Mouse (Mus musculus) liver, postnatal 0 days (tissue): ENCODE measurements around the gene F830045P16Rik. TPM values are rescaled to one million over a fixed set of nuclear protein-coding genes. Genes with fewer than 3 reads are reported as not detected.
A peak's percentile ranks its signal among the peaks of the same experiment; 100 is the strongest.
"Not testable (repeated sequence)": the region's sequence is repeated elsewhere in the genome, so short reads cannot be mapped to it uniquely, and the experiment has no call there.

Source experiments
- ATAC-seq: fragments of 200-750 bp; cut with Nextera tagmentation; 2 replicates; pipeline ENCODE4 v1.8.0; 2017; ENCODE audit warnings: mild to moderate bottlenecking, moderate library complexity
- DNase-seq: peaks from one replicate; pipeline ENCODE4 v3.0.0-alpha.2; 2016
- H3K27ac ChIP-seq: fragments of 300-500 bp; sonication (generic); 2 replicates; pipeline ENCODE4 v1.5.1; 2014; ENCODE audit warnings: antibody characterized with exemption, moderate library complexity, mild to moderate bottlenecking, low read depth
- H3K27me3 ChIP-seq: fragments of 300-500 bp; sonication (generic); 2 replicates; pipeline ENCODE4 v1.6.1; 2014; ENCODE audit warnings: low read length, control low read depth, mixed read lengths; ENCODE audit not compliant: insufficient read depth
- H3K36me3 ChIP-seq: fragments of 300-500 bp; sonication (generic); replicated peaks from 2 replicates; pipeline ENCODE4 v1.6.1; 2014; ENCODE audit warnings: mild to moderate bottlenecking, control low read depth, low read length, moderate library complexity, mixed read lengths; ENCODE audit not compliant: insufficient read depth
- H3K4me1 ChIP-seq: fragments of 300-500 bp; sonication (generic); 2 replicates; pipeline ENCODE4 v1.6.1; 2014; ENCODE audit warnings: antibody characterized with exemption, mild to moderate bottlenecking, control low read depth; ENCODE audit not compliant: insufficient read depth
- H3K4me2 ChIP-seq: fragments of 300-500 bp; sonication (generic); 2 replicates; pipeline ENCODE4 v1.6.1; 2014; ENCODE audit warnings: low read depth, mild to moderate bottlenecking, low read length, moderate library complexity, mixed read lengths
- H3K4me3 ChIP-seq: fragments of 300-500 bp; sonication (generic); 2 replicates; pipeline ENCODE4 v1.5.1; 2014; ENCODE audit warnings: low read depth, low read length
- H3K9ac ChIP-seq: fragments of 300-500 bp; sonication (generic); replicated peaks from 2 replicates; pipeline ENCODE4 v1.6.1; 2014; ENCODE audit warnings: mild to moderate bottlenecking, moderate library complexity
- H3K9me3 ChIP-seq: fragments of 300-500 bp; sonication (generic); 2 replicates; pipeline ENCODE4 v1.6.1; 2016; ENCODE audit warnings: mild to moderate bottlenecking, control low read depth, low read length, mixed read lengths
- CTCF ChIP-seq: sonication (generic); IDR thresholded peaks from 2 replicates; pipeline ENCODE4 v1.5.1; 2016; ENCODE audit warnings: antibody characterized with exemption, low read depth
- EP300 ChIP-seq: IDR thresholded peaks from 2 replicates; pipeline ENCODE4 v1.6.1; 2016; ENCODE audit warnings: antibody characterized with exemption, low read depth, mild to moderate bottlenecking
- WGBS: fragments of 180-500 bp; shearing (Covaris S2); extraction: QIAGEN DNeasy Blood & Tissue Kit; methylation state at CpG from one replicate; pipeline ENCODE4 v1.1.7; 2014; ENCODE audit not compliant: insufficient replicate concordance; 5-methylcytosine and 5-hydroxymethylcytosine counted together
- polyA plus RNA-seq: library from polyadenylated mRNA; unstranded; fragments of >200 nt; fragmentation: Nextera tagmentation; extraction: Ambion mirVana; gene quantifications from 2 replicates; pipeline ENCODE4 v1.2.1, GENCODE M21; 2015

Gene F830045P16Rik
- polyA plus RNA-seq, 1 experiment from 2014 or later: not detected

GRCm38 (mm10) chr2:129514923-129515920 lies 21.2 kb downstream of the F830045P16Rik start:
- H3K4me2 ChIP-seq: no peak overlapping the region
- peak overlapping the region; percentile 70 for H3K27ac ChIP-seq
- no peaks in the 10 kb centered on the region for H3K27me3 ChIP-seq
- no peaks in the 10 kb centered on the region for H3K9me3 ChIP-seq
- H3K36me3 ChIP-seq: no peaks in the 10 kb centered on the region
- peak; percentile 82 for ATAC-seq
- no peak overlapping the region; the same call in 1 of the 2 replicates for H3K9ac ChIP-seq
- H3K4me3 ChIP-seq: no peak overlapping the region
- 47% methylated on average over 16 of the region's 16 CpGs for WGBS
- TF ChIP-seq CTCF: no peak
- TF ChIP-seq EP300: no peak
- H3K4me1 ChIP-seq: peaks cover 16% of the 10 kb centered on the region
- DNase-seq: peak; percentile 28

GRCm38 (mm10) chr2:129514401-129514667 lies 22.1 kb downstream of the F830045P16Rik start:
- TF ChIP-seq EP300 (no peak), CTCF (no peak)
- peaks cover 16% of the 10 kb centered on the region for H3K4me1 ChIP-seq
- no peak overlapping the region for H3K4me3 ChIP-seq
- no peaks in the 10 kb centered on the region for H3K27me3 ChIP-seq
- no peak overlapping the region for H3K4me2 ChIP-seq
- no peaks in the 10 kb centered on the region for H3K36me3 ChIP-seq
- ATAC-seq (peak; percentile 49; the same call in 1 of the 2 replicates), DNase-seq (no peak)
- H3K9ac ChIP-seq: no peak overlapping the region
- peak overlapping the region; percentile 70 for H3K27ac ChIP-seq
- H3K9me3 ChIP-seq: no peaks in the 10 kb centered on the region

- Histone ChIP-seq H3K4me2 (no peak overlapping the region), H3K4me1 (peaks cover 16% of the 10 kb centered on the region), H3K27ac (peak overlapping the region; percentile 70), H3K4me3 (no peak overlapping the region), H3K27me3 (no peaks in the 10 kb centered on the region), H3K9ac (no peak overlapping the region), H3K9me3 (no peaks in the 10 kb centered on the region), H3K36me3 (no peaks in the 10 kb centered on the region)
- TF ChIP-seq CTCF: no peak
- no peak; the same call in 1 of the 2 replicates for TF ChIP-seq EP300
- peak; percentile 65; the same call in 1 of the 2 replicates for ATAC-seq
- 52% methylated on average over 6 of the region's 6 CpGs for WGBS
- no peak for DNase-seq
These were observed 22.6 kb downstream of the F830045P16Rik start for GRCm38 (mm10) chr2:129513546-129514400.

GRCm38 (mm10) chr2:129512147-129512546 lies 24.3 kb downstream of the F830045P16Rik start:
- H3K36me3 ChIP-seq, H3K27me3 ChIP-seq, H3K27ac ChIP-seq, H3K9ac ChIP-seq, H3K4me2 ChIP-seq, H3K4me3 ChIP-seq, H3K9me3 ChIP-seq, ATAC-seq: not testable (repeated sequence)
- WGBS: 56% methylated on average over 7 of the region's 7 CpGs
- H3K4me1 ChIP-seq: peaks cover 16% of the 10 kb centered on the region
- peak; percentile 4 for DNase-seq

- TF ChIP-seq CTCF (peak; percentile 86), EP300 (no peak)
- Histone ChIP-seq H3K27me3 (no peaks in the 10 kb centered on the region), H3K4me1 (no peaks in the 10 kb centered on the region), H3K36me3 (no peaks in the 10 kb centered on the region), H3K9me3 (no peaks in the 10 kb centered on the region), H3K27ac (no peak overlapping the region), H3K9ac (no peak overlapping the region), H3K4me2 (no peak overlapping the region), H3K4me3 (no peak overlapping the region)
- WGBS: 19% methylated on average over 6 of the region's 6 CpGs
- peak; percentile 61 for DNase-seq
- no peak for ATAC-seq
These were observed 33.8 kb downstream of the F830045P16Rik start for GRCm38 (mm10) chr2:129502641-129503040.
